Comparison of ENCODE assay signal across 9 mouse cellular contexts in genomic region chr2:38375606-38376304, GRCm38 (mm10). TPM values are rescaled to one million over a fixed set of nuclear protein-coding genes. Genes with fewer than 3 reads are reported as not detected.
A peak's percentile ranks its signal among the peaks of the same experiment; 100 is the strongest.
DNase-seq lines count a peak whose midpoint lies in the region; ATAC-seq and TF ChIP-seq lines count a peak whose summit lies in the region.
"Had no signal": no experiment of that assay in that cellular context is flagged by ENCODE, and none has a peak within 500 bp of the region (broad histone marks: within the 10 kb centered on the region; RNA-seq: fewer than 3 reads in every experiment).

No protein-coding gene starts in this region.

- H3K4me2 ChIP-seq in forebrain, embryonic 13.5 days: peak overlapping the region; percentile 56
- peak overlapping the region; percentile 24; the same call in 1 of the 2 replicates for H3K4me2 ChIP-seq in limb, embryonic 11.5 days (ENCODE audit: low read depth, severe bottlenecking)
- H3K4me2 ChIP-seq in midbrain, postnatal 0 days (ENCODE audit: low read depth, low read length, poor library complexity, severe bottlenecking): peak overlapping the region; percentile 16; the same call in 1 of the 2 replicates

- ATAC-seq in megakaryocyte, adult 5-6 weeks (ENCODE audit: poor library complexity, severe bottlenecking): no peak; the same call in 1 of the 2 replicates
- peak; percentile 68 for ATAC-seq in forebrain, embryonic 13.5 days
- 0 out of 2 replicates have a peak, but pooled peaks have one; percentile 22 for ATAC-seq in limb, embryonic 11.5 days (ENCODE audit: insufficient number of reproducible peaks, low FRiP score, low TSS enrichment, low read depth)
- 0 out of 2 replicates have a peak, but pooled peaks have one; percentile 11 for ATAC-seq in midbrain, postnatal 0 days (ENCODE audit: low FRiP score)

- H3K9me3 ChIP-seq in megakaryocyte, embryonic 14.5 days: peaks cover 6% of the 10 kb centered on the region
- H3K9me3 ChIP-seq in forebrain, embryonic 13.5 days (replicated peaks): no peaks in the 10 kb centered on the region
- no peaks in the 10 kb centered on the region for H3K9me3 ChIP-seq in limb, embryonic 11.5 days (ENCODE audit: control insufficient read depth, low read length)
- H3K9me3 ChIP-seq in midbrain, postnatal 0 days (ENCODE audit: low read length): no peaks in the 10 kb centered on the region

- peak overlapping the region; percentile 47 for H3K4me3 ChIP-seq in megakaryocyte, embryonic 14.5 days (replicated peaks)
- H3K4me3 ChIP-seq in forebrain, embryonic 13.5 days: peak overlapping the region; percentile 9; the same call in 1 of the 2 replicates
- no peak overlapping the region for H3K4me3 ChIP-seq in limb, embryonic 11.5 days (ENCODE audit: low read depth, low read length)
- no peak overlapping the region for H3K4me3 ChIP-seq in midbrain, postnatal 0 days (ENCODE audit: low read depth, low read length)
- H3K4me3 ChIP-seq in thymus, adult 2 months (ENCODE audit: control insufficient read depth, insufficient read depth, low read length): no peak overlapping the region
- H3K4me3 ChIP-seq: erythroblast, embryonic 14.5 days had no signal

- 5% methylated on average over 17 of the region's 20 CpGs for WGBS in forebrain, embryonic 13.5 days
- WGBS in limb, embryonic 11.5 days: 2% methylated on average over 20 of the region's 20 CpGs
- 8% methylated on average over 20 of the region's 20 CpGs for WGBS in midbrain, postnatal 0 days
- 14% methylated on average over 20 of the region's 20 CpGs for WGBS in thymus, adult 2 months

- TF ChIP-seq POLR2A in brain, embryonic 14.5 days (IDR thresholded peaks at IDR 0.05; ENCODE audit: borderline replicate concordance, extremely low read depth, insufficient read depth, insufficient read length, poor library complexity, severe bottlenecking): no peak
- no peak for TF ChIP-seq POLR2A in thymus, adult 2 months (IDR thresholded peaks at IDR 0.05; ENCODE audit: control insufficient read depth, extremely low read depth, insufficient read depth, low read length, poor library complexity)

- intact Hi-C loops in heart, postnatal 25 days (cut with DNase I): loop anchor here (1.0 to 5.0 kb wide), 3 partner anchors 188 to 559 kb away; no protein-coding TSS in a partner anchor

- H3K36me3 ChIP-seq in megakaryocyte, embryonic 14.5 days (replicated peaks; ENCODE audit: low read length): no peaks in the 10 kb centered on the region
- H3K36me3 ChIP-seq in forebrain, embryonic 13.5 days (ENCODE audit: poor library complexity, severe bottlenecking): peaks cover 5% of the 10 kb centered on the region
- H3K36me3 ChIP-seq in limb, embryonic 11.5 days (ENCODE audit: control insufficient read depth, insufficient read depth, low read length): no peaks in the 10 kb centered on the region
- H3K36me3 ChIP-seq in midbrain, postnatal 0 days (ENCODE audit: insufficient read depth, low read length): no peaks in the 10 kb centered on the region
- no peaks in the 10 kb centered on the region for H3K36me3 ChIP-seq in thymus, adult 2 months (ENCODE audit: control insufficient read depth, insufficient read depth, low read length)

- peak; percentile 99 for TF ChIP-seq CTCF in brain, embryonic 14.5 days (IDR thresholded peaks at IDR 0.05; ENCODE audit: borderline replicate concordance, extremely low read depth, insufficient read depth, insufficient read length)
- peak; percentile 78 for TF ChIP-seq CTCF in midbrain, postnatal 0 days (IDR thresholded peaks at IDR 0.05)
- TF ChIP-seq CTCF in thymus, adult 2 months (IDR thresholded peaks at IDR 0.05; ENCODE audit: borderline replicate concordance, control insufficient read depth, extremely low read depth, insufficient read depth, low read length, poor library complexity): peak; percentile 97

- peaks cover 89% of the 10 kb centered on the region for H3K27me3 ChIP-seq in megakaryocyte, embryonic 14.5 days (replicated peaks)
- H3K27me3 ChIP-seq in forebrain, embryonic 13.5 days: peaks cover 26% of the 10 kb centered on the region
- H3K27me3 ChIP-seq in limb, embryonic 11.5 days (ENCODE audit: control insufficient read depth, insufficient read depth, low read length): peaks cover 18% of the 10 kb centered on the region
- peaks cover 16% of the 10 kb centered on the region; the same call in 1 of the 2 replicates for H3K27me3 ChIP-seq in midbrain, postnatal 0 days (ENCODE audit: insufficient read depth, low read length)
- H3K27me3 ChIP-seq in thymus, adult 2 months (ENCODE audit: control insufficient read depth, insufficient read depth, low read length): peaks cover 10% of the 10 kb centered on the region; the same call in 1 of the 2 replicates

- 0 out of 2 replicates have a peak overlapping the region, but pooled peaks have one; percentile 53 for H3K9ac ChIP-seq in forebrain, embryonic 13.5 days
- no peak overlapping the region for H3K9ac ChIP-seq in limb, embryonic 11.5 days (ENCODE audit: low read length)
- H3K9ac ChIP-seq in midbrain, postnatal 0 days (replicated peaks; ENCODE audit: low read length, poor library complexity, severe bottlenecking): no peak overlapping the region

- H3K4me1 ChIP-seq in megakaryocyte, embryonic 14.5 days: peaks cover 16% of the 10 kb centered on the region
- H3K4me1 ChIP-seq in forebrain, embryonic 13.5 days: peaks cover 27% of the 10 kb centered on the region
- peaks cover 13% of the 10 kb centered on the region for H3K4me1 ChIP-seq in limb, embryonic 11.5 days (ENCODE audit: control insufficient read depth, insufficient read depth, low read length)
- H3K4me1 ChIP-seq in midbrain, postnatal 0 days (ENCODE audit: insufficient read depth, low read length): no peaks in the 10 kb centered on the region
- H3K4me1 ChIP-seq in thymus, adult 2 months (replicated peaks; ENCODE audit: control insufficient read depth, insufficient read depth, low read length): no peaks in the 10 kb centered on the region; the same call in 1 of the 2 replicates

- H3K27ac ChIP-seq in forebrain, embryonic 13.5 days: 0 out of 2 replicates have a peak overlapping the region, but pooled peaks have one; percentile 20
- no peak overlapping the region for H3K27ac ChIP-seq in limb, embryonic 11.5 days (replicated peaks; ENCODE audit: low read depth, low read length)
- H3K27ac ChIP-seq in midbrain, postnatal 0 days (ENCODE audit: low read depth, low read length): no peak overlapping the region
- H3K27ac ChIP-seq in thymus, adult 2 months (ENCODE audit: control insufficient read depth, insufficient read depth, low read length): no peak overlapping the region

- peak; percentile 71 for DNase-seq in brain, embryonic 14.5 days (ENCODE audit: low read depth)
- peak; percentile 37 for DNase-seq in heart, postnatal 25 days (ENCODE audit: low spot score)
- peak; percentile 85 for DNase-seq in limb, embryonic 11.5 days (ENCODE audit: low spot score)
- DNase-seq in midbrain, postnatal 0 days (ENCODE audit: low spot score): peak; percentile 33
- peak; percentile 71 for DNase-seq in thymus, adult 2 months

RNA-seq across cellular contexts. Expression of gene Lhx2, which starts 36.7 kb away (rescaled TPM):
- 0.03 TPM in 1 of 2 replicates, not detected in the other for polyA plus RNA-seq in megakaryocyte, embryonic 14.5 days (2012; ENCODE audit: insufficient read depth, low replicate concordance)
- total RNA-seq in megakaryocyte, adult 5-6 weeks (2015): 0.18 and 1.0 TPM in 2 replicates
- total RNA-seq in megakaryocyte, adult 5-6 weeks (2017): not detected in 2 replicates
- polyA plus RNA-seq in brain, embryonic 14.5 days (2012; rRNA removed): 160 and 273 TPM in 2 replicates
- polyA plus RNA-seq in forebrain, embryonic 13.5 days (2015; fragmentation: Nextera tagmentation; extraction: Ambion mirVana): 153 and 167 TPM in 2 replicates
- under 1 TPM in 1 of 2 experiments, not detected in 1; 0.29 TPM for total RNA-seq in heart, postnatal 25 days (2021)
- polyA plus RNA-seq in limb, embryonic 11.5 days (2014; fragmentation: Nextera tagmentation; extraction: Ambion mirVana): 29.0 and 31.2 TPM in 2 replicates
- total RNA-seq in midbrain, postnatal 0 days (2014; rRNA removed): 77.5 and 90.1 TPM in 2 replicates
- 22.1 and 23.8 TPM in 2 replicates for polyA plus RNA-seq in midbrain, postnatal 0 days (2015; fragmentation: Nextera tagmentation; extraction: Ambion mirVana)
- 2.5 and 4.7 TPM in 2 replicates for polyA plus RNA-seq in thymus, adult 2 months (2012; rRNA removed)

Comparison
In these comparisons a context has a peak if more than half of its experiments do, and no peak if none do; other contexts are left out.
1. H3K4me3 ChIP-seq: peak in megakaryocyte, embryonic 14.5 days (single experiment) and forebrain, embryonic 13.5 days (single experiment); none in limb, embryonic 11.5 days (single experiment), midbrain, postnatal 0 days (single experiment) and thymus, adult 2 months (single experiment).
2. DNase-seq: peak in every context shown above with its lines; median percentile 85 in limb, embryonic 11.5 days; 71 in brain, embryonic 14.5 days; 71 in thymus, adult 2 months; 37 in heart, postnatal 25 days; 33 in midbrain, postnatal 0 days.
3. Peak in every context shown above with its lines, with median percentiles within 50 percentile points of each other: CTCF ChIP-seq and H3K4me2 ChIP-seq.